ENCODE assay signal across 8 mouse cellular contexts in genomic region chr4:32055151-32056052, GRCm38 (mm10).
A peak's percentile ranks its signal among the peaks of the same experiment; 100 is the strongest.
DNase-seq lines count a peak whose midpoint lies in the region; ATAC-seq lines count a peak whose summit lies in the region.

No protein-coding gene starts in this region.

- DNase-seq in adrenal gland, adult 2 months: peak; percentile 78
- peak; percentile 84 for DNase-seq in embryo, embryonic 11 days
- DNase-seq in gastrocnemius, postnatal 4 days (ENCODE audit: low spot score in 2 of 2): peak; percentile 47 to 78
- peak; percentile 87 to 93 for DNase-seq in left cerebral cortex, postnatal 25 days (ENCODE audit: low spot score in 2 of 2)
- DNase-seq in mesoderm, embryonic 11.5 days (ENCODE audit: low read depth, low spot score): peak; percentile 85
- peak; percentile 79 for DNase-seq in right cerebral cortex, postnatal 25 days
- peak; percentile 80 to 82 for DNase-seq in urinary bladder, postnatal 36 days (ENCODE audit: low spot score in 2 of 2)

- H3K27me3 ChIP-seq in intestine, embryonic 16.5 days (replicated peaks; ENCODE audit: control insufficient read depth, insufficient read depth, low read length): no peaks in the 10 kb centered on the region

- intact Hi-C loops in left cerebral cortex, postnatal 25 days (cut with DNase I): loop anchor here (1.0 to 10.0 kb wide), 6 partner anchors 183 to 519 kb away; partner anchors contain the start of gene Bach2

- WGBS in intestine, embryonic 16.5 days: 22% methylated on average over 21 of the region's 21 CpGs

- H3K9ac ChIP-seq in intestine, embryonic 16.5 days (ENCODE audit: low read depth, low read length): peak overlapping the region; percentile 39

- H3K4me1 ChIP-seq in intestine, embryonic 16.5 days (ENCODE audit: control insufficient read depth, insufficient read depth, low read length): no peaks in the 10 kb centered on the region; the same call in 1 of the 2 replicates

- peak overlapping the region; percentile 46 for H3K4me3 ChIP-seq in intestine, embryonic 16.5 days (ENCODE audit: low read length)

- H3K9me3 ChIP-seq in intestine, embryonic 16.5 days (ENCODE audit: control insufficient read depth, low read length): no peaks in the 10 kb centered on the region

- no peak overlapping the region for H3K27ac ChIP-seq in intestine, embryonic 16.5 days (ENCODE audit: low read length)

- ATAC-seq in intestine, embryonic 16.5 days: peak; percentile 93

- peak overlapping the region; percentile 53 for H3K4me2 ChIP-seq in intestine, embryonic 16.5 days (ENCODE audit: low read depth, low read length)

- no peaks in the 10 kb centered on the region for H3K36me3 ChIP-seq in intestine, embryonic 16.5 days (ENCODE audit: control insufficient read depth, insufficient read depth, low read length)
